Mouse (Mus musculus) lung, adult 2 months (tissue): ENCODE data around the gene Zfp128. TPM values are rescaled to one million over a fixed set of nuclear protein-coding genes. Genes with fewer than 3 reads are reported as not detected.
A peak's percentile ranks its signal among the peaks of the same experiment; 100 is the strongest.
"Not testable (repeated sequence)": the region's sequence is repeated elsewhere in the genome, so short reads cannot be mapped to it uniquely, and the experiment has no call there.

ENCODE experiments used
- DNase-seq: peaks from one replicate; pipeline ENCODE4 v3.0.0; 2022
- H3K4me1 ChIP-seq: fragments of 200-500 bp; 2 replicates; pipeline ENCODE4 v1.6.1; 2011; ENCODE audit warnings: low read length; ENCODE audit not compliant: control insufficient read depth, insufficient read depth
- H3K4me3 ChIP-seq: fragments of 200-500 bp; replicated peaks from 2 replicates; pipeline ENCODE3; 2011; ENCODE audit warnings: low read depth, mild to moderate bottlenecking, control low read depth, low read length; ENCODE audit errors: extremely low read depth
- CTCF ChIP-seq: fragments of 200-500 bp; IDR thresholded peaks from 2 replicates; pipeline ENCODE4 v1.5.1; 2011; ENCODE audit warnings: mild to moderate bottlenecking, low read length, control low read depth; ENCODE audit not compliant: insufficient read depth
- POLR2A ChIP-seq: fragments of 200-500 bp; IDR thresholded peaks from 2 replicates; pipeline ENCODE4 v1.6.1; 2011; ENCODE audit warnings: low read depth, mild to moderate bottlenecking, control low read depth, low read length, borderline replicate concordance; ENCODE audit errors: extremely low read depth
- WGBS: fragments of 180-500 bp; shearing (Covaris S2); methylation state at CpG from one replicate; pipeline ENCODE4 v1.1.7; 2018; 5-methylcytosine and 5-hydroxymethylcytosine counted together
- polyA plus RNA-seq: library from polyadenylated mRNA; depleted of rRNA; stranded (reverse); fragments of >200 nt; gene quantifications from 2 replicates; pipeline ENCODE4 v1.2.3, GENCODE M21; 2012; rRNA removed

The Zfp128 gene
- polyA plus RNA-seq = 0.74 and 1.2 TPM in 2 replicates

GRCm38 (mm10) chr7:12880911-12881660, at the start of gene Zfp128:
TSS of gene Zfp128 (plus strand) at chr7:12881177.
- H3K4me3 ChIP-seq = peak within 1 kb of the TSS; percentile 84
- peak; percentile 67; the same call in 1 of the 2 replicates for TF ChIP-seq POLR2A
- TF ChIP-seq CTCF = no peak
- under 1% methylated on average over 35 of the region's 35 CpGs for WGBS
- H3K4me1 ChIP-seq = peaks cover 8% of the 10 kb centered on the region
- DNase-seq = peak; percentile 93

GRCm38 (mm10) chr7:12834162-12835120, 46.5 kb upstream of the Zfp128 start, which contains the start of gene Zfp110:
TSS of gene Zfp110 (plus strand) at chr7:12834761.
- peak; percentile 92 for DNase-seq
- 1% methylated on average over 47 of the region's 47 CpGs for WGBS
- H3K4me1 ChIP-seq = no peaks in the 10 kb centered on the region
- TF ChIP-seq CTCF (no peak), POLR2A (peak; percentile 86; the same call in 1 of the 2 replicates)
- peak within 1 kb of the TSS; percentile 90 for H3K4me3 ChIP-seq

GRCm38 (mm10) chr7:12835193-12835671, 45.7 kb upstream of the Zfp128 start:
- H3K4me3 ChIP-seq = peak overlapping the region; percentile 90
- 11% methylated on average over 13 of the region's 13 CpGs for WGBS
- TF ChIP-seq CTCF = no peak
- no peak for TF ChIP-seq POLR2A
- DNase-seq = no peak
- H3K4me1 ChIP-seq = no peaks in the 10 kb centered on the region

- 94% methylated on average over 4 of the region's 4 CpGs for WGBS
- peak overlapping the region; percentile 90 for H3K4me3 ChIP-seq
- no peaks in the 10 kb centered on the region for H3K4me1 ChIP-seq
- no peak for DNase-seq
- TF ChIP-seq CTCF (no peak), POLR2A (no peak)
These were observed 45.2 kb upstream of the Zfp128 start for GRCm38 (mm10) chr7:12835779-12836178.

GRCm38 (mm10) chr7:12874301-12874700, 6.7 kb upstream of the Zfp128 start:
- Histone ChIP-seq H3K4me3 (no peak overlapping the region), H3K4me1 (no peaks in the 10 kb centered on the region)
- WGBS = 12% methylated on average over 3 of the region's 3 CpGs
- no peak for DNase-seq
- TF ChIP-seq CTCF = no peak
- no peak for TF ChIP-seq POLR2A

GRCm38 (mm10) chr7:12880036-12880435, 941 bp upstream of the Zfp128 start:
- TF ChIP-seq POLR2A (no peak), CTCF (no peak)
- DNase-seq = no peak
- Histone ChIP-seq H3K4me3 (no peak overlapping the region), H3K4me1 (peaks cover 8% of the 10 kb centered on the region)

GRCm38 (mm10) chr7:12880497-12880896, 480 bp upstream of the Zfp128 start:
- WGBS = 38% methylated on average over 8 of the region's 8 CpGs
- DNase-seq, H3K4me1 ChIP-seq: not testable (repeated sequence)
- peak overlapping the region; percentile 62 for H3K4me3 ChIP-seq

- TF ChIP-seq CTCF (no peak), POLR2A (no peak)
- Histone ChIP-seq H3K4me3 (no peak overlapping the region), H3K4me1 (peaks cover 2% of the 10 kb centered on the region; the same call in 1 of the 2 replicates)
- no peak for DNase-seq
- WGBS = 89% methylated on average over 12 of the region's 12 CpGs
These were observed 5.7 kb downstream of the Zfp128 start for GRCm38 (mm10) chr7:12886563-12887266.

- WGBS = 96% methylated on average over 5 of the region's 5 CpGs
- H3K4me1 ChIP-seq = no peaks in the 10 kb centered on the region
- no peak overlapping the region for H3K4me3 ChIP-seq
- TF ChIP-seq POLR2A (no peak), CTCF (no peak)
- DNase-seq = no peak
These were observed 6.6 kb downstream of the Zfp128 start for GRCm38 (mm10) chr7:12887585-12887984.
